Mouse (Mus musculus): ENCODE results near the gene Phf5a.

DNA sequence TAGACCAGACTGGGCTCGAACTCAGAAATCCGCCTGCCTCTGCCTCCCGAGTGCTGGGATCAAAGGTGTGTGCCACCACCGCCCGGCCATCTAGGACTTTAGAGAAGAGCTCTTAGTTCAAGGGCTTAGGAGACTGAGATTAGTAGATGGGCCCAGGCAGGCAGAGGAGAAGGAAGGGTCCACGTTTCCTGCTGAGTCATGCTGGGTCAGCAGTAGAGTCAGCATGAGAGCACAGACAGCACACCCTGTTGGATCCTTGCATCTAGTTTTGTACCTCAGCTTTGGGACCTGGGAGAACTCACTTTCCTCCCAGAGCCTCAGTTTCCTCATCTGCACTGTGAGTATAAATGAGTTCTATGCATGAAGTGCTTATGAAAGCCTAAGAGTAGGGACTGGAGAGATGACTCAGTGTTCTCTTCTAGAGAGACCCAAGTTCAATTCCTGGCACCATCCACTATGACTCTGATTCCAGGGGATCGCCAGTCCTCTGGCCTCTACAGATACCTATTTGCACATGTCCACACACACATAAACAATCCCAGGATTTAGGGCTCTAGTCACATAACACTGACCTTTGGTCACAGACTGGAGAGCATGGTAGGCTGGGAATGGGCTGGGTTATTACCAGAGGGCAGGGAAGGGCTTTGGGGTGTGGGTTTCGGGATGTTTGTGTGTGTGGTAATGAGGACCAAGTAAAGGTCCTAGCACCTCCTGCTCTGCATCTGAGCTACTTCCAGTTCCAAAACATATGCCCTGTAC is 20.3 kb upstream of the Phf5a start:
- no peak for TF ChIP-seq POLR2A (IDR thresholded peaks at IDR 0.05; ENCODE audit: borderline replicate concordance, extremely low read depth, insufficient read depth, insufficient read length, poor library complexity, severe bottlenecking)
- TF ChIP-seq CTCF (IDR thresholded peaks at IDR 0.05; ENCODE audit: borderline replicate concordance, extremely low read depth, insufficient read depth, insufficient read length): no peak

Measured in brain, embryonic 14.5 days (tissue).